Mouse (Mus musculus): Measurements from ENCODE around the gene Trim38.

The Trim38 gene

DNA sequence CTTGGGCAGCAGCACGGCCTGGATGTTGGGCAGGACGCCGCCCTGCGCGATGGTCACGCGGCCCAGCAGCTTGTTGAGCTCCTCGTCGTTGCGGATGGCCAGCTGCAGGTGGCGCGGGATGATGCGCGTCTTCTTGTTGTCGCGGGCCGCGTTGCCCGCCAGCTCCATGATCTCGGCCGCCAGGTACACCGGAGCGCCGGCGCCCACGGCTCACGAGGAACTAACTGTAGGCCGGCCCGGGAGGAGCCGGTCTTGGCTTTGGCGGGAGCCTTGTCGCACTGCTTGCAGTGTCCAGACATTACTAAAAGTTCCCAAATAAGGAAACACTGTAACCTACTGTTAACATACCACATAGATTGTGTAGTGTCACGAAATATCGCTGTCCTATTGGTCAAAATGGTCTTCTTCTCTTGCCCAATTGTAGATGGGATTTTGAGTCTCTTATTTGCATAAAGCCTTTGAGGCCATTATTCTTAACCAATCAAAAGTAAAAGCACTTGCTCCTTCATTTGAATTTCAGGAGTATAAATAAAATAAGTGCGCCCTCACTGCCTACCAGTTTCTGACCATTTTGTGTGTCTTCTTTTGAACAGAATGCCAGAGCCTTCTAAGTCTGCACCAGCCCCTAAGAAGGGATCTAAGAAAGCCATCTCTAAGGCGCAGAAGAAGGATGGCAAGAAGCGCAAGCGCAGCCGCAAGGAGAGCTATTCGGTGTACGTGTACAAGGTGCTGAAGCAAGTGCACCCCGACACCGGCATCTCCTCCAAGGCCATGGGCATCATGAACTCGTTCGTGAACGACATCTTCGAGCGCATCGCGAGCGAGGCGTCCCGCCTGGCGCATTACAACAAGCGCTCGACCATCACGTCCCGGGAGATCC, 23.3 kb upstream of the Trim38 start, which contains the start of gene Hist1h2bb:
TSS of gene Hist1h2bb (plus strand) at position 534 of the 880 bp plus-strand sequence.
- peak; percentile 91 for DNase-seq (ENCODE audit: low spot score)

DNA sequence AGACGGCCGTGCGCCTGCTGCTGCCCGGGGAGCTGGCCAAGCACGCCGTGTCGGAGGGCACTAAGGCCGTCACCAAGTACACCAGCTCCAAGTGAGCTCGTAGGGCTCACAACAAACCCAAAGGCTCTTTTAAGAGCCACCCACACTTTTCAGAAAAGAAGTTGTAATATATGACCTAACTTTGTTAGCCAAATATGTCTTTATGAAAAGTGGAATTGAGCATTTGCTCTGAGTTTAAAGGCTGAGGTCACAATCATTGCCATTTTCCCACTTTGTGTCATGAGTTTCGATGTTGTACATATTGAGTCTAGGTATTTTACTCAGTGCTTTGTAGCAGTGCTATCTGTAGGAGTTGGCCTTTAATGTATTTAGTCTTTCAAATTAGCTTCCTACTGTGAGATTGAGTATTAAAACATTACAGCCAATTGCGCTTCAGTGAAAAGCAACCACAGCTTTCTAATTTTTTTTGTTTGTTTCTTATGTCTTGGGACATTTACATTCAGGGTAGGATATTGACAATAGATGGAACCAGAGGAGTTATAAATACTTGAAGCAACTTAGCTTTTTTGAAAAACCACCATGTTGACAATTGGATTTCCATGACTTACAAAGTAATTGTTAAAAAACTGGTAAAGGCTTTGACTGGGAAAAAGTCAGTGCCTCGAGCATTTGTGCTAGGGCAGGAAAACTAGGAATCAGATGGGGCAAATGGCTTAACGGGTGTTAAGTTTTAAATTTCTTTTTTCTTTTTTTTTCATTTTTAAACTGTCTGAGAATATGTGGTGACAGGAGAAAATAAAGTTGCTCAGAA, 22.4 kb upstream of the Trim38 start:
- peak; percentile 60 for DNase-seq (ENCODE audit: low spot score)

DNA sequence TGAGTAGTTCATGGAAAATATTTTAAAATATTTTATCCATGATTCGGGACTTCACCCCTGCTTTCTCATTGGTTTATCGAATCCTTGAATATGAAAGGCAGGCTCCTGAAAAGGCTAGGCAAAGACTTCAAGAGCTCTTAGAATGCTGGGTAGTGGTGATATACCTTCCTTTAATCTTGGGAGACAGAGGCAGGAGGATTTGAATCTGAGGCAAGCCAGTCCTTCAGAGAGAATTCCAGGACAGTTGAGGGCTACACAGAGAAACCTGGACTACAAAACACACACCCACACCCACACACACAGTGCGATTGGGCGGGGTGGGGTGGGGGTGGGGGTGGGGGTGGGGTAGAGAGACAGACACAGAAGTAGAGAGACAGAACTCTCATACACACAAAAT, 21.8 kb upstream of the Trim38 start:
- peak; percentile 52 for DNase-seq (ENCODE audit: low spot score)

DNA sequence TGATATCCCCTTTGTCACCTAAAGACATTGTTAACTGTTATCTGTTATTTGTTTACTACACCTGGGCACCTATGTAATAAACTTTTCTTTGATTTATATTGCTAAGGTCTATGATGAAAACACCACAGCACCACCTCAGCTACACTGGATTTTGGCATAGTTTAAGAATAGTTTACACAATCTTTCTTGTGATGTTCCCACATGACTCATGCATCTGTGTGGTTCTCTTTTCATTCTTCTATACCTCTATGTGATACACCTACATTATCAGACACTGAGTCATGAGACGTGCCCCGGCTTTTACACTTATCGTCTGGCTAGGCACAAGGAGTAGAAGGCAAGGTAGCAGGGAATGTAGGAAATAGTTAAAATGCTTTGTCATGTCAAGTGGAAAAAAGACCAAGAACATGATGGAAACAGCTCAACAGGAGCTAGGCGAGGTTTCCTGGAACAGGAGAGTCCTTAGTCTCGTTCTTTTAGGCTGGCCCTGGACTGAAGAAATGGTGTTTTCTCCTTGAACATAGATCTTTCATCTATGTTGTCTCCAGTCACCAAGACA, 20.1 kb upstream of the Trim38 start:
- DNase-seq (ENCODE audit: low spot score) = no peak

DNA sequence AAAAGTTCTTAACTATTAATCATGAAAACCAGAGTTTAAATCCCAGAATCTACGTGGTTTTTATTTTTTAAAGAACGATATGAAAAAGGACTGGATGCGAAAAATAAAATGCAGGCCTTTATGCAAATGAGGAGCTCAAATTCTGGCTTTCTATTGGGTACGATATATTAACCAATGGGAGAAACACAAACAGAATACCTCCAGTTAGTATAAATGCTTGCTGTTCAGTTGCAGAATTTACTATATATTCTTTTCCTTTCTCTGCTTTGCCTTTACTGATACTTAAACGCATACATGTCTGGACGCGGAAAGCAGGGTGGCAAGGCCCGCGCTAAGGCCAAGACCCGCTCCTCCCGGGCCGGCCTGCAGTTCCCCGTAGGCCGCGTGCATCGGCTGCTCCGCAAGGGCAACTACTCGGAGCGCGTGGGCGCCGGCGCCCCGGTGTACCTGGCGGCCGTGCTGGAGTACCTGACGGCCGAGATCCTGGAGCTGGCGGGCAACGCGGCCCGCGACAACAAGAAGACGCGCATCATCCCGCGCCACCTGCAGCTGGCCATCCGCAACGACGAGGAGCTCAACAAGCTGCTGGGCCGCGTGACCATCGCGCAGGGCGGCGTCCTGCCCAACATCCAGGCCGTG, 18.8 kb upstream of the Trim38 start, which contains the start of gene Hist1h2ab:
TSS of gene Hist1h2ab (plus strand) at position 288 of the 639 bp plus-strand sequence.
- peak; percentile 80 for DNase-seq (ENCODE audit: low spot score)

DNA sequence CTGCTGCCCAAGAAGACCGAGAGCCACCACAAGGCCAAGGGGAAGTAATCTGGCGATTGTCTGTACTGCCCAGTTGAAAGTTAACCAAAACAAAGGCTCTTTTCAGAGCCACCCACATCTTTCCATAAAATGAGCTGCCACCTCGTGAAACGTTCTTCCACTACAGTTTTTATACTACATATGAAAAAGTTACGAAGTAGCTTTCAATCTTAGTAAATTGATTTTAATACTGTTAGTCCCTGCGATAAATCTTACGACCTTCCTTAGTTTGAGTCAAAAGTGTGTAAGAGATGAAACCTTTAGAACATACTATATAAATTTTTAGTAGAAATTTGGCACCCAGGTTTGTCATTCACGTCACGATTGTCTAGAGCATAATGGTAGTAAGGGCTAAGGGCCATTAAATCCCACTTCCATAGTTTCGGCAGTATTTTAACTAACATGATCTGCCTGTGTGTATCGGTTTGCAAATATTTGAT, 18.2 kb upstream of the Trim38 start:
- DNase-seq (ENCODE audit: low spot score) = peak; percentile 66

DNA sequence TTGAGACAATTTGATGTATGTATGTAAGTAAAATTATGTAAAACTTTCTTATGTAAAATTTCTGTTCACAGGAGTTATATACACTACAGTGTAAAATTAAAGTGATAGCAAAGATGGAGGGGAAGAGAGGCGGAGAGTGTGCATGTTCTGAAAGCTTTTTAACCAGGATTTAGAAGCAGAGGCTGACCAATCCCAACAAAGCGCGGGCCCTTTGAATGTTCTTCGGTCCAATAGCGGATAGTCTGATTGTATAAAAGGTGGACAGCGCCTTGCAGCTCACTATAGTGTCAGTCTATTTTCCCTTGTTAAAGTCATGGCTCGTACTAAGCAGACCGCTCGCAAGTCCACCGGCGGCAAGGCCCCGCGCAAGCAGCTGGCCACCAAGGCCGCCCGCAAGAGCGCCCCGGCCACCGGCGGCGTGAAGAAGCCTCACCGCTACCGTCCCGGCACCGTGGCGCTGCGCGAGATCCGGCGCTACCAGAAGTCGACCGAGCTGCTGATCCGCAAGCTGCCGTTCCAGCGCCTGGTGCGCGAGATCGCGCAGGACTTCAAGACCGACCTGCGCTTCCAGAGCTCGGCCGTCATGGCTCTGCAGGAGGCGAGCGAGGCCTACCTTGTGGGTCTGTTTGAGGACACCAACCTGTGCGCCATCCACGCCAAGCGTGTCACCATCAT, 17.5 kb upstream of the Trim38 start, which contains the start of gene Hist1h3b:
TSS of gene Hist1h3b (plus strand) at position 201 of the 675 bp plus-strand sequence.
- DNase-seq (ENCODE audit: low spot score) = peak; percentile 97

DNA sequence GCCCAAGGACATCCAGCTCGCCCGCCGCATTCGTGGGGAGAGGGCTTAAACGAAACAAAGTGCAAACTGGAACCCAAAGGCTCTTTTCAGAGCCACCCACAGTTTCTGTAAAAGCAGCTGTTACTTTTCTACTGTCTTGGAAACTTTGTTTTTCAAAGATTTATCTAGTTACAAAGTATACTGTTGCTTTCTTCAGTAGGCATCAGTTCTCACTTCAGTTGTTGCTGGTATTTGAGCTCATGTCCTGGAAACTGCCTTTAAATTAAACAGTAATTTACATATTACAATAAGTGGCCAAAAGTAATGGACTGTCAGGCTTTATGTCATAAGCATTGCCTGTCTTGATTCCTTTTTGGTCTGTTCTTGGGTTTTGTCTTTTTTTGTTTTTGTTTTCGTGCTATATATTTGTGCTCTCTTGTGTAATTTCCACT, 17.0 kb upstream of the Trim38 start:
- peak; percentile 42 for DNase-seq (ENCODE audit: low spot score)

DNA sequence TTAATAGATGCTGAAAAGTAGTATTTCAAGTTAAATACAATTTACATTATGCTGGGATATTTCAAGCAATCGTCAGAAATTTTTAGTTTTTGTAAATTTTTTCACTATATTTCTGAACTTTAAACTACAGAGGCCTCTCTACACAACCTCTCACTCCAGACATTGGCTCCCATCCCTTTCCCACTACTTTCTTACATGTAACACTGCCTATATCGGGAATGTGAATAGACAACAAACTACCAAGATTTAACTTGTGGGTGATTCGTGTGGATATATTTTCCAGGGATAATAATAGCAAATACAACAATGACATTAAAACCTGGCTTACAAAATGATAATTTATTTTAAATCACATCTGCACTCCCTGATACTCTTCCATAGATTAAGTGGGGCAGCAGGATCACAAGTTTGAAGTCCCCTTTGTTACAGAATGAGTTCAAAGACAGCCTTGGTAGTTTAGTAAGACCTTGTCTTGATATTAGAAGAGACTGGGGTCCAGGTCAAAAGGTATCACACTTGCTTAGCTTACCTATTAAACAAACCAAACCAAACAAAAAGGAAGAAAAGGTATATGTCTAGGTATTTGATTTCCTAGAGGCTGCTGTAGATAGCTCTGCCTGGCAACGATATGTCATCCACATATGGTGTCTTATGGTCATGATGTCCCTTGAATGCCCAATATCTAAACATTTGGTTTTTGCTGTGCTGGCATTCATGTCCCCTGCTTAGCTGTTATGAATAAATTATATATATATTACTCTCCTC, 16.2 kb upstream of the Trim38 start:
- no peak for DNase-seq (ENCODE audit: low spot score)

DNA sequence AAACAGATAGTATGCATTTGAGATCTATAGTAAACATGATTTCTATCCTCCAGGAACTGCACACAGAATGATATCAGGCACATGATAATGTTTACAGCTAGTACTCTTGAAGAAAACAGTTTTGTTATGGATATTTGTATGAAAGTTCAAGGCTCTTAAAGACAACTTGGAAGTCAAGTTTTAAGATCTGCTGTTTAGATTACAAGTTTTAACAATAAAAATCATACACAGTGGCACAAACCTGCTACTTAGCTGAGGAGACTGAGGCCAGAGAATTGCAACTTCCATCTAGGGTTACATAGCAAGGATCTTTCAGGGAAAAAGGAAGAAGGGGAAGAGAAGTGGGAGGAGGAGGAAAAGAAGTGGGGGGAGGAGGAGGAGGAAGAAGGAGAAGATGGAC, 14.7 kb upstream of the Trim38 start:
- DNase-seq (ENCODE audit: low spot score) = no peak

DNA sequence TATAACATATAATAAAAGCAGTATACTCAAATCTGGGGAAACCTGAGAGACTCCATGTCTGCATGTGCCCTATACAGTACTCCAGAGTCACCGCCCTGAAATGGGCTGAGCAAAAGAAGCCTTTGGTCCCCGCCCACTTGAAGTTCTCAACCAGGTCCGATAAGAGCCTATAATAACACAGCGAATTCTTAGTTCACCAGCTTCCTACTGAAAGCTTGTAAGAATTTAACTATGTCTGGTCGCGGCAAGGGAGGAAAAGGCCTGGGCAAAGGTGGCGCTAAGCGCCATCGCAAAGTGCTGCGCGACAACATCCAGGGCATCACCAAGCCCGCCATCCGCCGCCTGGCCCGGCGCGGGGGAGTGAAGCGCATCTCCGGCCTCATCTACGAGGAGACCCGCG, 12.9 kb upstream of the Trim38 start, which contains the start of gene Hist1h4b:
TSS of gene Hist1h4b (plus strand) at position 224 of the 400 bp plus-strand sequence.
- peak; percentile 94 for DNase-seq (ENCODE audit: low spot score)

DNA sequence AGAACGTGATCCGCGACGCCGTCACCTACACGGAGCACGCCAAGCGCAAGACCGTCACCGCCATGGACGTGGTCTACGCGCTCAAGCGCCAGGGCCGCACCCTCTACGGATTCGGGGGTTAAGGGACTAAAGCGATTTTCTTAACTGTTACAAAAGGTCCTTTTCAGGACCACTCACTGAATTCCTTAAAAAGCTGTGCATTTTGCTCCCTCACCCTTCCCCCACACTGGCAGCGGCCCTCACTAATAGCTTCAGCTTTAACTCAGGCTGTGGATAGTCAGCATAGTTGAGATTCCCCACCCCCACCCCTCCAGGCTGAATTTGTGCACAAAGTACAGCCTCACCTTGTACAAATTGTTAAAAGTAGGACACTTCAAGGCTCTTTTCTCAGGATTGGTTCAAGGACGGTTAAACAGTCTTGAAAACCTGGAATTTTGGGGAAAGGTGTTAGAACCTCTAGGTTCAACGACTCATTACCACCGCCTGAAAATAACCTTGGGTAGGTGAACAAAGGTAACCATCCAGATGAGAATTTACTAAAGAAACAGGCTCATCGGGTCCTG, 12.4 kb upstream of the Trim38 start:
- DNase-seq (ENCODE audit: low spot score) = peak; percentile 76

DNA sequence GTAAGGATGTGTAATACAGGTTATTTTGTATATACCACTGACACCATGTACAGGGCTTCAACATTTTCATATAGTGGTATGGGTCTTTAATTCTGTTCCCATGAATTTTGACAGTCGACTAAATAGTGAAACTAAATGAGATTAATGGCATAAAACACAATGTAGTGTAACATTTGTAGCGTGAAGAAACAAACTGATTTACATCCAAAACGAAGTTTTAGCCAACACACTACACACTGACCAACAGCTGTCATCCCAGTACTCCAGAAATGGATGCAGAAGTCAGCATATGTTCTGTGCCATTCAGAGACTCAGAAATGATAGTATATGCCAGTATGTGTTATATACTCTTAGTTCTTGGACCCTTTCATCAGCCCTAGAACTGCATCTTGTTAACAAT, 11.8 kb upstream of the Trim38 start:
- DNase-seq (ENCODE audit: low spot score) = no peak

DNA sequence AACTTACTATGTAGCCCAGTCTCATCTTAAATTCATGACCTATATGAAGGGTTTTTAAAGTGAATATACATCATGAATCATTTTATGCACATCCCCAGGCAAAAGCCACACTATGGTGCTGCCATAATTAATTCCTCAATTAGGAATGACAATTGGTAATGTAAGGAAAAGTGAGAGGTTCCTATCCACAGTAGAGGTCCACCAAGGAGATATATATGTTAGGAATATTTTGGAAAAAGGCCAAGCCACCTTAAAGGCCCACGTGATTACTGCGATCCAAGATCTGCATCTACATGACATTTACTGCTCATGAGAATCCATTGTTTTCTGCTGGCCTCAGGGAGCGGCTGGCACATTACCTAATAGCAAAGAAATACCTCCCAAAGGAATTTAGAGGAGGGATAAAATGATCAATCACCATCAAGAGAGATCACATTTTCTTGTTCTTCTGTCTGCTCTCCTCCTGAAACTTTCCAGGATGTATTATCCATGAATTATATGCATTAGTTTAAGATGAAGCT, 10.4 kb upstream of the Trim38 start:
- DNase-seq (ENCODE audit: low spot score) = no peak

DNA sequence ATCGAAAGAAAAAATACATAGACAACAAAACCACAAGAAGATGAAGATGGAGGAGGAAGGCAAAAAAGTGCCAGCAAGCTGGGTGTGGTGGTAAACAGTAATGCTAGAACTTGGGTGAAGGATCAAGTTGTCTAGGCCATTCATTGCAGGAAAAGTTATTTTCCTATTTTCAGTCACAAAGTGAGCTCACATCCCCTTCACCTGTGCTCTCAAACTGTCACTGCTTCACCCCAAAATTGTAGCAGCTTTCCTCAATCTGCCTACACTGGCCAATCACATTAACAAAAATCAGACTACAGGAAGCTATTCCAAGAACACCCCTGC, 9.8 kb upstream of the Trim38 start:
- no peak for DNase-seq (ENCODE audit: low spot score)

DNA sequence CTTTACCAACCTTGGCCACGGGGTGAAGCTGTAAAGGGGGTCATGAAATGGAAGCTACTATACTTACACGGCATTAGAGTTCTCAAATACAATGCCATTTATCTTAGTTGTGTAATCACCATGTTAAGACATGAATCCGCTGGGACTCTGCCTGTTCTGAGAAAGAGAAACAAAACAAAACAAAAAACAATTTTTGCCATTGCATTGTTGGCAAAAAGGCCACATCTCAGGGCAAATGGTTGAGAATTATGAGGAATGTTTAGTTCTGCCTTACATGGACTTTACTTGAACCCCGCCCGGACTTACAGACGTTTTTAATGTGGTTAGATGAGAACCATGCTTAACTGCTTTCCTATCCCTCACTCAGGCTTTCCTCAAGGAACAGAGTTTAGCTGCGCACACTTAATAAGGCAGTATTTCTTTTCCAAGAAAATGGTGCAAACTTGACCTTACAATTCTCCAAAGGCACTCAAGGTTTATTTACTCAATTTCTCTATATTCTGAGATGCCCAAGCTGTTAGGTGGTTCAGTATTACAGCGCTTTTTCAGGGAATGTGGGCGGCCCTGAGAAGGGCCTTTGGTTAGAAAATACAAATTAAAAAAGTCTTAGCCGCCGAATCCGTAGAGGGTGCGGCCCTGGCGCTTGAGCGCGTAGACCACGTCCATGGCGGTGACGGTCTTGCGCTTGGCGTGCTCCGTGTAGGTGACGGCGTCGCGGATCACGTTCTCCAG, 9.3 kb upstream of the Trim38 start:
- peak; percentile 66 for DNase-seq (ENCODE audit: low spot score)

DNA sequence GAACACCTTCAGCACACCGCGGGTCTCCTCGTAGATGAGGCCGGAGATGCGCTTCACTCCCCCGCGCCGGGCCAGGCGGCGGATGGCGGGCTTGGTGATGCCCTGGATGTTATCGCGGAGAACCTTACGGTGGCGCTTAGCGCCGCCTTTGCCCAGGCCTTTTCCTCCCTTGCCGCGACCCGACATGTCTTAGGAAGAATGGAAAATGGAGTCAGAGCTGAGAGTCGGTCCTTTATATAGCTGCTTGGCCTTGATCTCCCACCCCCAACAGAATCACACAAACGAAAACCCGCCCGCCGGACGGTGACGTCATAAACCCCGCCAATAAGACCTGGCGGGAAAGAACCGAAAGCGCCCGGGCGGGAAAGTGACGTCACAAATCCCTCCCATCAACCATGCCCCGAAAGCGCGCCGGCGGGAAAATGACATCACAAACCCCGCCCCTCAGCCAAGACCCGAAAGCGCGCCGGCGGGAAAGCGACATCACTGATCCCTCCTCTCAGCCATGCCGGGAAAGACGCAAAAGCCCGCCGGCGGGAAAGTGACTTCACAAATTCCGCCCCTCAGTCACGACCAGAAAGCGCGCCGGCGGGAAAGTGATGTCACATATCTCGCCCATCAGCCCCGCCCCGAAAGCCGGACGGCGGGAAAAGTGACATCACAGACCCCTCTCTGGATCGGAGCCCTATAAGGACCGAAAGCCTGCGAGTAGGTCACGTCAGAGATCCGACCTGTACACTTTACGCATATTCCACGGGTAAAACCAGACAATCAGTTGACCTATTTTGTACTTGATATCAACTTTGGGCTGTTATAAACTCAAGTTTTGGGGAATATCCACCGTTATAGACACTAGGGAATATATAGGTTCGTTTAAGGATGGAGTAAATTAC, 8.5 kb upstream of the Trim38 start, which contains the start of gene Hist1h4a:
TSS of gene Hist1h4a (minus strand) at position 259 of the 893 bp plus-strand sequence.
- peak; percentile 97 for DNase-seq (ENCODE audit: low spot score)

Measured in embryo, embryonic 10 days (tissue).